Mouse (Mus musculus) hindbrain, embryonic 11.5 days (tissue): Measurements from ENCODE around the gene Cldn16. TPM values are rescaled to one million over a fixed set of nuclear protein-coding genes. Genes with fewer than 3 reads are reported as not detected.
A peak's percentile ranks its signal among the peaks of the same experiment; 100 is the strongest.
"Not testable (repeated sequence)": the region's sequence is repeated elsewhere in the genome, so short reads cannot be mapped to it uniquely, and the experiment has no call there.

Experiments used
- ATAC-seq: fragments of 200-750 bp; cut with Nextera tagmentation; 2 replicates; pipeline ENCODE4 v1.8.0; 2017; ENCODE audit warnings: mild to moderate bottlenecking, moderate TSS enrichment, moderate library complexity; ENCODE audit not compliant: low FRiP score
- DNase-seq: peaks from one replicate; pipeline ENCODE4 v3.0.0-alpha.2; 2015; ENCODE audit warnings: low spot score
- H3K27ac ChIP-seq: fragments of 300-500 bp; sonication (generic); 2 replicates; pipeline ENCODE4 v1.5.1; 2014; ENCODE audit warnings: mild to moderate bottlenecking, low read depth, low read length
- H3K27me3 ChIP-seq: fragments of 300-500 bp; sonication (generic); 2 replicates; pipeline ENCODE4 v1.6.1; 2014; ENCODE audit warnings: mild to moderate bottlenecking, low read length, moderate library complexity, mixed read lengths; ENCODE audit not compliant: control insufficient read depth, insufficient read depth
- H3K36me3 ChIP-seq: fragments of 300-500 bp; sonication (generic); 2 replicates; pipeline ENCODE4 v1.6.1; 2014; ENCODE audit warnings: mild to moderate bottlenecking, low read length, moderate library complexity, mixed read lengths; ENCODE audit not compliant: control insufficient read depth, insufficient read depth
- H3K4me1 ChIP-seq: fragments of 300-500 bp; sonication (generic); replicated peaks from 2 replicates; pipeline ENCODE4 v1.6.1; 2014; ENCODE audit warnings: low read length, mixed read lengths; ENCODE audit not compliant: control insufficient read depth, insufficient read depth
- H3K4me2 ChIP-seq: fragments of 300-500 bp; sonication (generic); replicated peaks from 2 replicates; pipeline ENCODE4 v1.6.1; 2014; ENCODE audit warnings: mild to moderate bottlenecking, low read depth, low read length
- H3K4me3 ChIP-seq: fragments of 300-500 bp; sonication (generic); 2 replicates; pipeline ENCODE4 v1.5.1; 2014; ENCODE audit warnings: low read depth, low read length
- H3K9ac ChIP-seq: fragments of 300-500 bp; sonication (generic); 2 replicates; pipeline ENCODE4 v1.6.1; 2014; ENCODE audit warnings: low read depth, low read length
- H3K9me3 ChIP-seq: fragments of 300-500 bp; sonication (generic); 2 replicates; pipeline ENCODE4 v1.6.1; 2016; ENCODE audit warnings: low read length; ENCODE audit not compliant: control insufficient read depth
- WGBS: fragments of 180-500 bp; shearing (Covaris S2); extraction: QIAGEN DNeasy Blood & Tissue Kit; methylation state at CpG from one replicate; pipeline ENCODE4 v1.1.7; 2014; 5-methylcytosine and 5-hydroxymethylcytosine counted together
- polyA plus RNA-seq: library from polyadenylated mRNA; unstranded; fragments of >200 nt; fragmentation: Nextera tagmentation; extraction: Ambion mirVana; gene quantifications from 2 replicates; pipeline ENCODE4 v1.2.1, GENCODE M21; 2014

The Cldn16 gene
- polyA plus RNA-seq, 1 experiment from 2014 or later = not detected

DNA sequence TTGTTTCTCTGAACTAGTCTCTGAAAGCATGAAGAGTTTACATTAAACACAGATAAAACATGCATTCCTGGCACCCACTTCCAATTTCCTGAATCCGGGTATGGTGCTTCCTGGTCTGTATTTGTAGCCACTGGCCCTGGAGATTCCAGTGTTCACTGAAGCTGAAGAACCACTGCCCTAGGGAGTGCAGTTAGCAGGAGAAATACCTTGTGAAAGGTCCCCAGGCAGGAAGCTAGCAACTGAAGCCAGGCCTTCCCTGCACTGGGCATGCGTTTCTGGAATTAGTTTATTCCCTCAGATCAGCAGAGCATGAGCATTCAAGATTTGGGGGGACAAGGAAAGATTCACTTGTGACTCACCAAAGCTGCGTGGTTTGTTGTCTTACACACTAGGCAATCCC is 8.8 kb upstream of the Cldn16 start:
- Histone ChIP-seq H3K9ac (no peak overlapping the region), H3K27me3 (no peaks in the 10 kb centered on the region), H3K27ac (no peak overlapping the region), H3K36me3 (no peaks in the 10 kb centered on the region), H3K4me2 (no peak overlapping the region), H3K4me3 (no peak overlapping the region), H3K4me1 (no peaks in the 10 kb centered on the region), H3K9me3 (no peaks in the 10 kb centered on the region)
- DNase-seq (no peak), ATAC-seq (no peak)
- WGBS = 74% methylated on average over 3 of the region's 3 CpGs

DNA sequence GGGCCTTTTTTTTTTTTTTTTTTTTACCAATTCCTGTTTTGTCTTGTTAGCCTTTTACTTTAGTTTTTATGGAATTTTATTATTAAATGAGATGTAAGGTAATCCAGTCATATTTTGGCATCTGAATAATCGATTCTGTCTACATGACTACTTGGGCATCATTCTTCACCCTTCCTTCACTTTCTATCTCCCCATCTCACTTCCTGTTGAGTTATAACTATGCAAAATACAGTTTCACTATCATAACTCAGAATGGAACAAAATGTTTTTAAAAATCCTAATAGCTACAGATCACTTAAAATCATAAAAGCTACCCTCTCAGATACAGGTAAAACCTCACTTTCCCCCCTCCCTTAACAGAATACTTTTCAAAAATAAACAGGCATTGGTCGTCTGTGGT is 6.8 kb upstream of the Cldn16 start:
- Histone ChIP-seq H3K9ac (no peak overlapping the region), H3K36me3 (no peaks in the 10 kb centered on the region), H3K4me2 (no peak overlapping the region), H3K27me3 (no peaks in the 10 kb centered on the region), H3K9me3 (no peaks in the 10 kb centered on the region), H3K27ac (no peak overlapping the region), H3K4me1 (no peaks in the 10 kb centered on the region), H3K4me3 (no peak overlapping the region)
- WGBS = 90% methylated on average over 2 of the region's 2 CpGs
- DNase-seq = no peak
- ATAC-seq = no peak

DNA sequence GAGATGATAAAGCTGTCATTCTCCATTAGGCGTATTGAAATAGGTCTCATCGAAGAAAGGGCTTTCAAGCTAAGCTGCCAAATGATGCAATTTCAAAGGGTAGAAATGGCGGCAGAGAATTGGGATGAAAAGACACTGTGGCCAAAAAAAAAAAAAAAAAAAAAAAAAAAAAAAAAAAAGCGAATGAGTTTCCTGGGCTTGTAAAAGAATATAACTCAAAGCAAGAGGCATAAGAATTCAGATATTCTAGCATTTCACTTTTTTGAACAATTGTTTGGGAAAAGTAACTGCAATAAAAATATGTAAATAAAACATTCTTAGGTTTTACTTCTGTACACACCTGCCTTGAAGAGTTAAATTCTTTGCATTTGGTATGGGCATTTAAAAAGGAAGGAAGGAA is 3.6 kb downstream of the Cldn16 start:
- ATAC-seq (no peak), DNase-seq (no peak)
- WGBS = 87% methylated on average over 4 of the region's 4 CpGs
- H3K4me2 ChIP-seq = no peak overlapping the region
- no peaks in the 10 kb centered on the region for H3K27me3 ChIP-seq
- no peaks in the 10 kb centered on the region for H3K9me3 ChIP-seq
- H3K27ac ChIP-seq = no peak overlapping the region
- no peak overlapping the region for H3K9ac ChIP-seq
- no peak overlapping the region for H3K4me3 ChIP-seq
- no peaks in the 10 kb centered on the region for H3K4me1 ChIP-seq
- H3K36me3 ChIP-seq = no peaks in the 10 kb centered on the region

DNA sequence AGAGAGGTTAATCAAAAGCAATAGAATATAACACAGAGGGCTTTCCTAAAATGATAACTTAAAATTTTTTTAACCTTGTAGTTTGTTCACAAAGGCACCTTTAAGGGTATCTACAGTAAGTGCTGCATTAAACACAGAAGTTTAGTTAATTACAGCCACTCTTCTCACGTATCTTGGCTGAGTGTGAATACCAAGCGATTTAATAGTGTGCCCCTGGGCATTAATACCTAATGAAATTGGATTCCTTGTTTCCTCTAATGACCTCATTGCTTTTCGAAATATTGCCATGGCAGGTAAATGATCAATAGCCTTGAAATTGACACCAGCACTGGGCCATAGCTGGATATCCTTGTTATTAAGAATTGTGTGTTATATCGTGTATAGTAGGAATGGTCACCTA is 8.3 kb downstream of the Cldn16 start:
- no peak for ATAC-seq

DNA sequence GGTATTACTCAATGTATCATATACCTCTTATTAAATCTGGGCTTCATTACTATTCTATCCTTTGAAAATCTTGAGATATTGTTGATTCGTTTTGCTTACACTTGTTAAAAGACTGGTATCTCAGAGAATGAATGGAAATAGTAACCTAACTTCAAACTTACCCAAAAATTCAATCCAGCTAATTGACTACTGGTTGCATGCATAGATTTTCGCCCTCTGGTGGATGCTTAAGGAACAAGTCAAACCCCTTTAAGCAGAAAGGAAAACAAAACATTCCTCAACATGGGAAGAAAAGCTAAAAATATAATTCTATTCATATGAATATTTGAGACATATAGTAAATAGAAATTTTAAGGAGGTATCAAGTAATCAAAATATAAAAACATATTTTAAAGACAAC is 32.8 kb downstream of the Cldn16 start:
- H3K36me3 ChIP-seq = no peaks in the 10 kb centered on the region
- no peaks in the 10 kb centered on the region for H3K4me1 ChIP-seq
- H3K27me3 ChIP-seq = no peaks in the 10 kb centered on the region
- no peak for ATAC-seq
- H3K4me2 ChIP-seq = no peak overlapping the region
- no peak overlapping the region for H3K27ac ChIP-seq
- no peaks in the 10 kb centered on the region for H3K9me3 ChIP-seq
- no peak overlapping the region for H3K4me3 ChIP-seq
- 17% methylated on average over 2 of the region's 2 CpGs for WGBS
- no peak overlapping the region for H3K9ac ChIP-seq
- DNase-seq = peak; percentile 25

More for the DNA sequence above, 8.3 kb downstream of the Cldn16 start:
- Histone ChIP-seq H3K4me1 (no peaks in the 10 kb centered on the region), H3K9ac (no peak overlapping the region), H3K4me3 (no peak overlapping the region), H3K27me3 (no peaks in the 10 kb centered on the region), H3K4me2 (no peak overlapping the region), H3K9me3 (no peaks in the 10 kb centered on the region), H3K36me3 (no peaks in the 10 kb centered on the region), H3K27ac (no peak overlapping the region)
- 87% methylated on average over 4 of the region's 4 CpGs for WGBS
- no peak for DNase-seq

DNA sequence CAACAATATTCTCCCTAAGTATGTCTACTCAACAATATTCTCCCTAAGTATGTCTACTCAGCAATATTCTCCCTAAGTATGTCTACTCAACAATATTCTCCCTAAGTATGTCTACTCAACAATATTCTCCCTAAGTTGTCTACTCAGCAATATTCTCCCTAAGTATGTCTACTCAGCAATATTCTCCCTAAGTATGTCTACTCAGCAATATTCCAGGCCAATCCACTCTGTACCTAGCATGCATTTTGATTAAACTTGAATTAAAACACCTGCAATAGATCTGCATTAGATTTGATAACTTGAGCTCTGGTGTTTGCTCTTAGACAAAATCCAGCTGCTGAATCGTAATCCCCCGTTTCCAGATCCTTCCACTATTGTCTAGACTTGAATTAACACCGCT is 36.8 kb downstream of the Cldn16 start:
- H3K4me3 ChIP-seq, ATAC-seq, H3K27ac ChIP-seq, H3K36me3 ChIP-seq, H3K27me3 ChIP-seq, H3K4me2 ChIP-seq, H3K9me3 ChIP-seq, DNase-seq, H3K9ac ChIP-seq, H3K4me1 ChIP-seq: not testable (repeated sequence)
- 86% methylated on average over 3 of the region's 3 CpGs for WGBS

DNA sequence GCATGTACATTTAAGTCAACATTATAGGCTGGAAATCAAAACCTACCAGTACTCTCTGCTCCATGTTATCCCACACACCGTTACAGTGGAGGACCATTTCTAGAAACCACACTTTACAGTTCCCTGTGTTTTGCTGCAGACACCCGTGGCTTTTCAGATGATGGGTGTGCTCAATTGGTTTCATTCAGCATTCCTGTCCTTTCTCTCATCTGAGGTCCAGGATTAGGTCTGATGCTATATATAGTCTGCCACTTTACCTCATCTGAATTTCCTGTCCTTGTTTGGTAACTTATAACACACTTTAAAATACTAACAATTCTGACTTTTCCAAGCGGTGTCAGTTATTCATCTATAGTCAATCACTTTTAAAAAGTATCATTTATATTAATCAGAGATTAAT is 37.8 kb downstream of the Cldn16 start:
- Histone ChIP-seq H3K36me3 (no peaks in the 10 kb centered on the region), H3K9ac (no peak overlapping the region), H3K9me3 (no peaks in the 10 kb centered on the region), H3K27ac (no peak overlapping the region), H3K4me3 (no peak overlapping the region), H3K27me3 (no peaks in the 10 kb centered on the region), H3K4me2 (no peak overlapping the region), H3K4me1 (no peaks in the 10 kb centered on the region)
- 90% methylated on average over 3 of the region's 3 CpGs for WGBS
- no peak for ATAC-seq
- no peak for DNase-seq

DNA sequence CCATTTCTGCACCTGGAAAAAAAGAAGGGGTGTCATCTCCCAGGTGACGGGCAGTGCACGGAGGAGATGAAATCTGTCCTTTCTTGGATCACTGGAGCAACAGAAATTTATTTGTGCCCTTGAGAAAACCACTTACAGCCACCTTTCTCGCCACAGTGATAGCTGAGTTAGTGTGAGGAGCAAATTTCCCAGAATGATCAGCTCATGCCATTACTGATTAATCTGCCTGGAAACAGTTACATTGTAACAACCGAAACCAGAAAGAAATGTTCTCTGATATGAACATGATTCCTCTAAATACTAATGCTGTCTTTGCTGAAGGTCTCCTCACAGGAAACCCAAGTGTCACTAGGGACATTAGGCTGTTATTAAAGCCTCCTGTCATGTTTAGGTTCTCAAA is 42.0 kb downstream of the Cldn16 start:
- Histone ChIP-seq H3K27ac (no peak overlapping the region), H3K9ac (no peak overlapping the region), H3K27me3 (no peaks in the 10 kb centered on the region), H3K9me3 (no peaks in the 10 kb centered on the region), H3K4me1 (no peaks in the 10 kb centered on the region), H3K4me3 (no peak overlapping the region), H3K36me3 (no peaks in the 10 kb centered on the region), H3K4me2 (no peak overlapping the region)
- no peak for DNase-seq
- no peak for ATAC-seq
- 82% methylated on average over 4 of the region's 4 CpGs for WGBS

DNA sequence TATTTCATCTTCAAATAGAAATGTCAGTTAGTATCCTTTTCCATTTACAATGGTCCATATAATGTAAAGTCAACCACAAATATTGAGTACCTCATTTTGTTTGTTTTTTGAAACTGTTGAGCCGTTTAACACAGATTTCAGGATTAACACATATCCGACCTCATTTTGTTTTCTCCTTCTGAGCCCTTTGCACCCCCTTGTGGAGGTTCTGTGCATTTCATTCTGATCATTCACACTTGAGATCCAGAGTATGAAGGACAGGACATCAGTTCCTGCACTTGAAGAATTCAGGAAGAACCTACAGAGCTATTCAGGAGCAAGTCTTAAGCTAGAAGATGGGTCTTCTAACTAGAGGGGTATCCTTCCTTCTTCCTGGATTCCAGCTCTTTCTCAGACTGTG is 56.7 kb downstream of the Cldn16 start:
- Histone ChIP-seq H3K36me3 (no peaks in the 10 kb centered on the region), H3K9ac (no peak overlapping the region), H3K27ac (no peak overlapping the region), H3K9me3 (no peaks in the 10 kb centered on the region), H3K4me3 (no peak overlapping the region), H3K27me3 (no peaks in the 10 kb centered on the region), H3K4me1 (no peaks in the 10 kb centered on the region), H3K4me2 (no peak overlapping the region)
- WGBS = 73% methylated on average over 2 of the region's 2 CpGs
- peak; percentile 55 for DNase-seq
- ATAC-seq = no peak
